Mouse (Mus musculus): ENCODE data around the gene Col25a1.

GRCm38 (mm10) chr3:130473970-130474369, 342.7 kb downstream of the Col25a1 start:
- TF ChIP-seq CTCF (IDR thresholded peaks at IDR 0.05): no peak
- no peak for TF ChIP-seq EP300 (IDR thresholded peaks at IDR 0.05)

Measured in lung, postnatal 0 days (tissue).